Mouse (Mus musculus): ENCODE measurements at regions not wholly inside any gene's neighbourhood (a gene's known extent, or its start where the extent isn't known, plus 50 kb on each side); places are given as distances from the start of the nearest gene placed in this dataset.

- no peak for DNase-seq (ENCODE audit: low read depth, low spot score)
- TF ChIP-seq ZMIZ1 (IDR thresholded peaks at IDR 0.05; ENCODE audit: low read depth, low read length): no peak
- TF ChIP-seq RAD21 (IDR thresholded peaks at IDR 0.05; ENCODE audit: low read depth, low read length): no peak
- no peak for TF ChIP-seq CHD2 (IDR thresholded peaks at IDR 0.05; ENCODE audit: low read length)
- TF ChIP-seq CTCF (IDR thresholded peaks at IDR 0.05 in 2 of 3, conservative IDR thresholded peaks at IDR 0.05 in 1 of 3; ENCODE audit: control insufficient read depth in 1 of 3, insufficient read depth in 1 of 3, low read depth in 2 of 3, low read length in 3 of 3, poor library complexity in 1 of 3, severe bottlenecking in 1 of 3): no peak
- TF ChIP-seq MYC (IDR thresholded peaks at IDR 0.05; ENCODE audit: low read depth, low read length): no peak
- no peak for TF ChIP-seq POLR2AphosphoS5 (IDR thresholded peaks at IDR 0.05; ENCODE audit: borderline replicate concordance, low read depth, low read length)
- TF ChIP-seq RCOR1 (IDR thresholded peaks at IDR 0.05; ENCODE audit: low read depth, low read length): no peak
- no peak for TF ChIP-seq MAX (IDR thresholded peaks at IDR 0.05; ENCODE audit: low read length)
- no peak for TF ChIP-seq ZC3H11A (IDR thresholded peaks at IDR 0.05; ENCODE audit: low read depth, low read length)
- TF ChIP-seq MAFK (IDR thresholded peaks at IDR 0.05; ENCODE audit: borderline replicate concordance, low read depth, low read length): no peak
- no peaks in the 10 kb centered on the region for H3K4me1 ChIP-seq (ENCODE audit: control insufficient read depth in 1 of 2, insufficient read depth in 2 of 2, low read length in 2 of 2)
- H3K9me3 ChIP-seq (replicated peaks; ENCODE audit: insufficient read depth, low read length): no peaks in the 10 kb centered on the region
- no peak overlapping the region for H3K9ac ChIP-seq (ENCODE audit: control insufficient read depth, low read depth, low read length, poor library complexity, severe bottlenecking)
- H3K27ac ChIP-seq (ENCODE audit: control insufficient read depth, low read depth, low read length): no peak overlapping the region
- H3K27me3 ChIP-seq (ENCODE audit: control insufficient read depth in 1 of 2, insufficient read depth in 2 of 2, low read length in 2 of 2): no peaks in the 10 kb centered on the region; a peak in 1 of 4 replicates
- H3K4me3 ChIP-seq (ENCODE audit: control insufficient read depth in 1 of 2, insufficient read depth in 1 of 2, low read depth in 2 of 2, low read length in 2 of 2): no peak overlapping the region
- H3K36me3 ChIP-seq (ENCODE audit: control insufficient read depth in 1 of 2, insufficient read depth in 2 of 2, low read length in 2 of 2): no peaks in the 10 kb centered on the region
- no peaks in the 10 kb centered on the region for H3K79me2 ChIP-seq (ENCODE audit: control insufficient read depth, insufficient read depth, low read length, poor library complexity)
Measured at GRCm38 (mm10) chr1:36001821-36002220, 66.4 kb upstream of the Hs6st1 start.

DNA sequence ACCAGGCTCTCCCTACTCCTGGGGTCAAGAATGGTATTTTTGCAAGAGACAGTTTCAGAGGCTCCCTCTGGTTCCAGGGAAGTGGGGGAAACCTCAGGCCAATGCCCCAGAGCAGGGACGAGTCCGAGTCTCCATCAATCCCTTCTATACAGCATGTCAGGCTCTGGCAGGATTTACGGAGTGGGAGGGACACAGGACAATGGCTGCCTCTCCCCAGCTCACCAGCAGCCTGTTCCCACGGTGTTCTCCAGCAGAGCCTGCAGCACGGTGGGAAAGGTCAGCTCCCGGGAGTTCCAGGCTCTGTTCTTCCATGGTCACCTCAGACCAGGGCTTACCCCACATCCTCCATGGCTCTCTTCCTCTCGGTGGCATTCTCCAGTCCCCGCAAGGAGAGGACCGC lies 64.6 kb upstream of the Hs6st1 start:
- TF ChIP-seq NELFE (IDR thresholded peaks at IDR 0.05; ENCODE audit: low read depth, low read length) (no peak), GABPA (IDR thresholded peaks at IDR 0.05; ENCODE audit: low read depth, low read length) (no peak), ZNF384 (IDR thresholded peaks at IDR 0.05; ENCODE audit: low read depth, low read length) (no peak), NRF1 (IDR thresholded peaks at IDR 0.05; ENCODE audit: insufficient read depth, low read depth, low read length, poor library complexity, severe bottlenecking) (no peak), POLR2AphosphoS5 (IDR thresholded peaks at IDR 0.05; ENCODE audit: borderline replicate concordance, low read depth, low read length) (no peak), ZKSCAN1 (IDR thresholded peaks at IDR 0.05; ENCODE audit: low read depth, low read length) (no peak), TAL1 (IDR thresholded peaks at IDR 0.05; ENCODE audit: low read length) (no peak), MYC (IDR thresholded peaks at IDR 0.05; ENCODE audit: low read depth, low read length) (no peak), SIN3A (IDR thresholded peaks at IDR 0.05; ENCODE audit: low read length) (no peak), GATA1 (IDR thresholded peaks at IDR 0.05; ENCODE audit: low read depth, low read length) (no peak), RAD21 (IDR thresholded peaks at IDR 0.05; ENCODE audit: low read depth, low read length) (no peak), MEF2A (IDR thresholded peaks at IDR 0.05; ENCODE audit: extremely low read depth, insufficient replicate concordance, low read depth, low read length, poor library complexity, severe bottlenecking) (no peak), RCOR1 (IDR thresholded peaks at IDR 0.05; ENCODE audit: low read depth, low read length) (no peak), MAX (IDR thresholded peaks at IDR 0.05; ENCODE audit: low read length) (no peak)
- no peak overlapping the region for H3K9ac ChIP-seq (ENCODE audit: control insufficient read depth, low read depth, low read length, poor library complexity, severe bottlenecking)
- H3K9me3 ChIP-seq (replicated peaks; ENCODE audit: insufficient read depth, low read length): no peaks in the 10 kb centered on the region
- no peaks in the 10 kb centered on the region for H3K36me3 ChIP-seq (ENCODE audit: control insufficient read depth in 1 of 2, insufficient read depth in 2 of 2, low read length in 2 of 2)
- no peaks in the 10 kb centered on the region for H3K79me2 ChIP-seq (ENCODE audit: control insufficient read depth, insufficient read depth, low read length, poor library complexity)
- H3K4me1 ChIP-seq (ENCODE audit: control insufficient read depth in 1 of 2, insufficient read depth in 2 of 2, low read length in 2 of 2): no peaks in the 10 kb centered on the region
- DNase-seq (ENCODE audit: low read depth, low spot score): no peak
- no peak overlapping the region for H3K4me3 ChIP-seq (ENCODE audit: control insufficient read depth in 1 of 2, insufficient read depth in 1 of 2, low read depth in 2 of 2, low read length in 2 of 2)
- H3K27me3 ChIP-seq (ENCODE audit: control insufficient read depth in 1 of 2, insufficient read depth in 2 of 2, low read length in 2 of 2): no peaks in the 10 kb centered on the region
- H3K27ac ChIP-seq (ENCODE audit: control insufficient read depth, low read depth, low read length): no peak overlapping the region
